Mouse (Mus musculus) heart, adult 2 months (tissue): ENCODE data around the gene Bend5. TPM values are rescaled to one million over a fixed set of nuclear protein-coding genes. Genes with fewer than 3 reads are reported as not detected.

Experiments used
- DNase-seq, 2 experiments: peaks; one replicate each; pipeline ENCODE4 v3.0.0; 2021
- H3K27ac ChIP-seq: fragments of 200-600 bp; 2 replicates; pipeline ENCODE4 v1.8.1; 2022
- H3K27me3 ChIP-seq: fragments of 200-500 bp; 2 replicates; pipeline ENCODE4 v1.6.1; 2012; ENCODE audit warnings: mild to moderate bottlenecking, low read length, inconsistent platforms, mixed read lengths; ENCODE audit not compliant: control insufficient read depth, insufficient read depth
- H3K36me3 ChIP-seq: fragments of 200-500 bp; 2 replicates; pipeline ENCODE4 v1.6.1; 2012; ENCODE audit warnings: low read length, inconsistent platforms; ENCODE audit not compliant: control insufficient read depth, insufficient read depth
- H3K4me1 ChIP-seq: fragments of 200-500 bp; 2 replicates; pipeline ENCODE4 v1.6.1; 2011; ENCODE audit warnings: low read length; ENCODE audit not compliant: control insufficient read depth, insufficient read depth
- H3K4me3 ChIP-seq: fragments of 200-600 bp; 2 replicates; pipeline ENCODE4 v1.8.1; 2022
- H3K79me2 ChIP-seq: fragments of 200-500 bp; replicated peaks from 2 replicates; pipeline ENCODE4 v1.6.1; 2012; ENCODE audit warnings: mild to moderate bottlenecking, inconsistent platforms, low read length, moderate library complexity, mixed read lengths; ENCODE audit not compliant: control insufficient read depth, insufficient read depth
- H3K9ac ChIP-seq: fragments of 200-500 bp; 2 replicates; pipeline ENCODE4 v1.6.1; 2012; ENCODE audit warnings: low read depth, mild to moderate bottlenecking, control low read depth, inconsistent platforms, low read length, mixed read lengths
- CTCF ChIP-seq: fragments of 200-600 bp; IDR thresholded peaks from 2 replicates; pipeline ENCODE4 v1.8.1; 2022; ENCODE audit warnings: antibody characterized with exemption, mild to moderate bottlenecking, moderate library complexity
- EP300 ChIP-seq: fragments of 200-500 bp; IDR thresholded peaks from 2 replicates; pipeline ENCODE4 v1.6.1; 2011; ENCODE audit warnings: low read depth, low read length, control low read depth; ENCODE audit not compliant: insufficient read depth
- POLR2A ChIP-seq: fragments of 200-500 bp; IDR thresholded peaks from 2 replicates; pipeline ENCODE4 v1.6.1; 2011; ENCODE audit warnings: mild to moderate bottlenecking, low read depth, low read length, control low read depth; ENCODE audit not compliant: insufficient read depth
- WGBS: fragments of 180-500 bp; shearing (Covaris S2); methylation state at CpG from one replicate; pipeline ENCODE4 v1.1.7; 2018; 5-methylcytosine and 5-hydroxymethylcytosine counted together
- intact Hi-C: fragments of 180-260 bp; cut with DNase I; formaldehyde crosslinking; loops from one replicate; pipeline ENCODE4 v1.15.1; 2025
- polyA plus RNA-seq: library from polyadenylated mRNA; depleted of rRNA; stranded (reverse); fragments of >200 nt; gene quantifications from 2 replicates; pipeline ENCODE4 v1.2.3, GENCODE M21; 2012
- total RNA-seq, 2 experiments: library from RNA; stranded (reverse); gene quantifications; 2 replicates each; pipeline ENCODE4 v1.2.3; 2021

The Bend5 gene
- total and polyA plus RNA-seq, 3 experiments: 3.8 to 8.1 (median 5.4) TPM

DNA sequence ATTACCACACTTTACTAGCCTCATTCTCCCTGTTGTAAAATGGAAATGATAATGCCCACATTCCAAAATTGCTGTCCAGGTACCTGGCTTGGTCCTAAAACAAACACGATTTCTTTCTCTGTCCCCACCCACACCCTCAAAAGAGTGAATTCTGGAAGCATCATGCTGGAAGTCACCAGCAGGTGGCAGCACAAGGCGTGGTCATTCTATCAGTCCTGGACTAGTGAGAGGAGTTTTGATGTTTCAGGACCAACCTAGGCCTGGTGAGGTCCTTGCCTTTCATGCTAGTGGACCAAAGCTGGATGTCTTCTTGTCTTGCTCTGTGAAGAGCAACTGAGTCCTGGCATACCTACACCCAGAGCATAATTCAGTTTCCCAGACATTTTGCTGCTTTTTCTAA lies 81.1 kb downstream of the Bend5 start:
- Histone ChIP-seq H3K4me1 (no peaks in the 10 kb centered on the region), H3K4me3 (no peak overlapping the region), H3K79me2 (no peaks in the 10 kb centered on the region; the same call in 1 of the 2 replicates), H3K27ac (no peak overlapping the region), H3K9ac (no peak overlapping the region), H3K27me3 (no peaks in the 10 kb centered on the region), H3K36me3 (no peaks in the 10 kb centered on the region)
- intact Hi-C loops: loop anchor here (1.0 kb wide), 2 partner anchors 126 to 130 kb away; no protein-coding TSS in a partner anchor
- DNase-seq: peak; percentile 58 to 78
- 6% methylated on average over 2 of the region's 2 CpGs for WGBS
- TF ChIP-seq CTCF (peak; percentile 91), POLR2A (no peak)

GRCm38 (mm10) chr4:111498751-111499150 lies 83.9 kb downstream of the Bend5 start:
- no peaks in the 10 kb centered on the region for H3K27me3 ChIP-seq
- TF ChIP-seq POLR2A (no peak), CTCF (no peak), EP300 (no peak)
- 62% methylated on average over 3 of the region's 3 CpGs for WGBS

GRCm38 (mm10) chr4:111501441-111501840 lies 86.6 kb downstream of the Bend5 start:
- no peak overlapping the region for H3K9ac ChIP-seq
- no peaks in the 10 kb centered on the region for H3K36me3 ChIP-seq
- H3K4me1 ChIP-seq: no peaks in the 10 kb centered on the region
- no peak for TF ChIP-seq CTCF
- no peaks in the 10 kb centered on the region; the same call in 1 of the 2 replicates for H3K79me2 ChIP-seq
- DNase-seq: no peak
- 78% methylated on average over 1 of the region's 1 CpGs for WGBS
- no peaks in the 10 kb centered on the region for H3K27me3 ChIP-seq
- H3K27ac ChIP-seq: no peak overlapping the region
- intact Hi-C loops: no loop called here
- H3K4me3 ChIP-seq: no peak overlapping the region

More at GRCm38 (mm10) chr4:111498751-111499150, 83.9 kb downstream of the Bend5 start:
- H3K4me1 ChIP-seq: no peaks in the 10 kb centered on the region
- no peak overlapping the region for H3K4me3 ChIP-seq
- H3K36me3 ChIP-seq: no peaks in the 10 kb centered on the region
- H3K27ac ChIP-seq: no peak overlapping the region
- no peak overlapping the region for H3K9ac ChIP-seq
- no peak for DNase-seq
- no peaks in the 10 kb centered on the region; the same call in 1 of the 2 replicates for H3K79me2 ChIP-seq
- intact Hi-C loops: no loop called here

DNA sequence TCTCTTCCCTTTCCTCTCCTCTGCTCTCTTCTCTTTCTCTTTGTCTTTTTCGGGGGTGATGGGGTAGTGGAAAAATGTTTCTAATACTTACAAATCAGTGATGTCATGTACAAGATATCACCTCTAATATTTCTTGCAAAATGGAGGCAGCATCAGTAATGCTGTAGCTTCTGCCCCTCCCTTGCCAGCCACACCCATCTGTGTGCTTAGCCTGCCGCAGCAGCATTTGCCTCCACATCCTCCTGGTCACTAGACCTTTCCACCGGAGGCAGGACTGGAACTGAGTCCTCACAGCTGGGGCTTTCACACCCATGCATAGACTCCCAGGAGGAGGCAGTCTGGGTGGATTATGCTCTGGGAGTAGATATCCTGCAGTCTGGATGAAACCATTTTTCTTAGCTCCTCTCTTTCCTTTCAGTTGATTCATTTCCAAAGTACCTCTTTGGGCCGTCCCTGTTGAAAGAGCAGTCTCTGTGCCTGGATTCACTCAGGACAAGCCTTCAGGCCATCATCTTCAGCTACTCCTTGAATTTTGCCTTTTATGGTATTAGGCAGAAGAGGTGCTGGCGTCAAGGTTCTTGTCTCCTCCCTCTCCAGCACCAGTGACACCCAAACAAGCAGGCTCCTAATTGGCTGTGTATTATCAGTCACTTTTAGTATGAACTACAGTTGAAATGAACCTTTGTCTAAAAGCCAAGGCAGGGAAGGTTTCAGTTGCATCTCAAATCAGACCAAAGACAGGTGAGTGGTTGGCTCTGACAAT lies 88.3 kb downstream of the Bend5 start:
- no peaks in the 10 kb centered on the region for H3K4me1 ChIP-seq
- no peaks in the 10 kb centered on the region; the same call in 1 of the 2 replicates for H3K79me2 ChIP-seq
- DNase-seq: no peak
- no peaks in the 10 kb centered on the region for H3K27me3 ChIP-seq
- H3K27ac ChIP-seq: no peak overlapping the region
- no peak overlapping the region for H3K4me3 ChIP-seq
- no peak for TF ChIP-seq POLR2A
- no peak for TF ChIP-seq CTCF
- TF ChIP-seq EP300: no peak
- no peaks in the 10 kb centered on the region for H3K36me3 ChIP-seq
- H3K9ac ChIP-seq: no peak overlapping the region
- WGBS: 52% methylated on average over 5 of the region's 5 CpGs
- intact Hi-C loops: no loop called here

DNA sequence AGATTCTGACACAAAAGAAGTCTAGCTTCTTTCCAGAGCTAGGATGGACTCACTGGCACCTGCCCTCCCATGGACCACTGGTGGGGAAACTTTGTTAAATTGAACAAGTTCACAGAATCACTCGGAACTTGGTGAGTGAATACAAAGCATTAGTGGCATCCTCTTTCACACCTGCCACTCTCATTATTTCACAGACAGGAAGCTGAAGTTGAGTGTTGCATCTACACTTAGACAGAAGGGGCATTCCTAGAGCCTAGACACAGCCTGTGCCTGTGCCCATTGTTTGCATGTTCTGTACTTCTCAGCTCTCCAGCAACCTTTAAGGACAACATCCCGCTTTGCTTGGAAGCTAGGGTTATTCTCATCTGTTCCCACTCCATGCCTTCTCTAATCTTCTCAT lies 90.1 kb downstream of the Bend5 start:
- intact Hi-C loops: no loop called here
- Histone ChIP-seq H3K36me3 (no peaks in the 10 kb centered on the region), H3K27ac (no peak overlapping the region), H3K79me2 (no peaks in the 10 kb centered on the region), H3K4me1 (no peaks in the 10 kb centered on the region), H3K27me3 (no peaks in the 10 kb centered on the region), H3K4me3 (no peak overlapping the region), H3K9ac (no peak overlapping the region)
- no peak for DNase-seq
- 73% methylated on average over 2 of the region's 2 CpGs for WGBS
- no peak for TF ChIP-seq EP300
- TF ChIP-seq CTCF: no peak
- TF ChIP-seq POLR2A: no peak
